In the genomic region with DNA sequence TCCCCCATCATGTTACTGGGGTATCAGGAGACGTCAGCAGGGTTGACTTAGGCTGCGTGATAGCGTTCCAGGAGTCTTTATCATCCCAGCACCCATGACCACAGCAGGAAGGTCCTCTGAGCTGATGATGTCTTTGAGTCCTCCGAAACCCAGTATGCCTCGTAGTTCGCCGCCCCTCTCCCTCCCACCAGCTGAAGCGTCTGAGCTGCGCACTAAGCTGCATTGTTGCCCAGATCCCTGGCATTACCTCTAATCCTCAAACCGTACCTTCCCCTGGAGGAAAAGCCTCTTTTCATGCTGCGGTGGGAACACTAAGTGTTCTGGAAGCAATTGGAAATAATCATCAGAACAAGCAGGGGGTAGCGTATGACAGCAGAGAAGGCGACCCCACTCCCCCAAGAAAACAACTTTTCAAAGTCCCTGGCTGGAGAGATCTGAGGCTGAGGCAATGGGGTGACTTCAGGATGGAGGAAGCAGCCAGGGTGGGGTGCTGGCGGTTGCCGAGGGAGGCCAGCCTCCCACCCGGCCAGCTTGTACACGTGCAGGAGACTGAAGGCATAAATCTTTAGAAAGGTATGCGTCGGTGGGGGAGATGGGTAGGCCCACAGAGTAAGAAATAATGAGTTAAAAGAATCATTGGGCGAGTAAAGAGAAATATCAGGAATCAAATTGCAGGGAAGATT, we compare ENCODE assay signal across 24 mouse cellular contexts.
DNase-seq lines count a peak whose midpoint lies in the region; ATAC-seq and TF ChIP-seq lines count a peak whose summit lies in the region.
"Had no signal": no experiment of that assay in that cellular context is flagged by ENCODE, and none has a peak within 500 bp of the region (broad histone marks: within the 10 kb centered on the region; RNA-seq: fewer than 3 reads in every experiment).

No protein-coding gene starts in this region.

- H3K4me2 ChIP-seq in midbrain, embryonic 15.5 days = no peak overlapping the region; the same call in 1 of the 2 replicates
- H3K4me2 ChIP-seq in embryonic facial prominence, embryonic 14.5 days (ENCODE audit: low read depth, low read length) = no peak overlapping the region
- no peak overlapping the region for H3K4me2 ChIP-seq in kidney, embryonic 16.5 days (replicated peaks; ENCODE audit: low read depth, low read length)
- H3K4me2 ChIP-seq: embryonic facial prominence, embryonic 12.5 days; heart, embryonic 13.5 days; hindbrain, embryonic 12.5 days; hindbrain, embryonic 15.5 days had no signal

- H3K9ac ChIP-seq in midbrain, embryonic 15.5 days = no peak overlapping the region
- H3K9ac ChIP-seq in embryonic facial prominence, embryonic 14.5 days (ENCODE audit: low read depth, low read length) = no peak overlapping the region
- no peak overlapping the region for H3K9ac ChIP-seq in kidney, embryonic 16.5 days (replicated peaks; ENCODE audit: low read length)
- H3K9ac ChIP-seq: embryonic facial prominence, embryonic 12.5 days; heart, embryonic 13.5 days; hindbrain, embryonic 12.5 days; hindbrain, embryonic 15.5 days had no signal

- intact Hi-C loops in heart, postnatal 25 days (cut with DNase I) = no loop called here

- WGBS in midbrain, embryonic 15.5 days = 40% methylated on average over 20 of the region's 20 CpGs
- WGBS in midbrain, embryonic 10.5 days = 51% methylated on average over 20 of the region's 20 CpGs
- WGBS in embryonic facial prominence, embryonic 14.5 days = 46% methylated on average over 20 of the region's 20 CpGs
- WGBS in kidney, embryonic 16.5 days = 52% methylated on average over 20 of the region's 20 CpGs

- H3K4me1 ChIP-seq in midbrain, embryonic 15.5 days = no peaks in the 10 kb centered on the region; the same call in 1 of the 2 replicates
- peaks cover 8% of the 10 kb centered on the region for H3K4me1 ChIP-seq in midbrain, embryonic 10.5 days
- H3K4me1 ChIP-seq in embryonic facial prominence, embryonic 14.5 days (ENCODE audit: control insufficient read depth, insufficient read depth, low read length) = no peaks in the 10 kb centered on the region
- H3K4me1 ChIP-seq in kidney, embryonic 16.5 days (ENCODE audit: insufficient read depth, low read length) = no peaks in the 10 kb centered on the region
- H3K4me1 ChIP-seq: embryonic facial prominence, embryonic 12.5 days; heart, embryonic 10.5 days; heart, embryonic 13.5 days; hindbrain, embryonic 12.5 days; hindbrain, embryonic 15.5 days had no signal

- no peaks in the 10 kb centered on the region for H3K27me3 ChIP-seq in midbrain, embryonic 15.5 days (replicated peaks)
- H3K27me3 ChIP-seq in midbrain, embryonic 10.5 days (ENCODE audit: low read depth, poor library complexity, severe bottlenecking) = no peaks in the 10 kb centered on the region
- H3K27me3 ChIP-seq in embryonic facial prominence, embryonic 14.5 days (replicated peaks; ENCODE audit: control insufficient read depth, insufficient read depth, low read length) = no peaks in the 10 kb centered on the region
- no peaks in the 10 kb centered on the region for H3K27me3 ChIP-seq in kidney, embryonic 16.5 days (ENCODE audit: insufficient read depth, low read length)
- H3K27me3 ChIP-seq: embryonic facial prominence, embryonic 12.5 days; hindbrain, embryonic 12.5 days; hindbrain, embryonic 15.5 days had no signal

- TF ChIP-seq CTCF in brain, embryonic 14.5 days (IDR thresholded peaks at IDR 0.05; ENCODE audit: borderline replicate concordance, extremely low read depth, insufficient read depth, insufficient read length) = no peak

- no peak overlapping the region for H3K4me3 ChIP-seq in midbrain, embryonic 15.5 days
- H3K4me3 ChIP-seq in midbrain, embryonic 10.5 days = no peak overlapping the region
- no peak overlapping the region for H3K4me3 ChIP-seq in embryonic facial prominence, embryonic 14.5 days (ENCODE audit: low read depth, low read length)
- no peak overlapping the region for H3K4me3 ChIP-seq in kidney, embryonic 16.5 days (ENCODE audit: low read length)
- H3K4me3 ChIP-seq: embryonic facial prominence, embryonic 12.5 days; forebrain, embryonic 10.5 days; heart, adult 2 months; heart, embryonic 10.5 days; heart, embryonic 13.5 days; hindbrain, embryonic 12.5 days; hindbrain, embryonic 15.5 days had no signal

- no peaks in the 10 kb centered on the region for H3K9me3 ChIP-seq in midbrain, embryonic 15.5 days
- no peaks in the 10 kb centered on the region; the same call in 1 of the 2 replicates for H3K9me3 ChIP-seq in midbrain, embryonic 10.5 days (replicated peaks)
- no peaks in the 10 kb centered on the region; the same call in 1 of the 2 replicates for H3K9me3 ChIP-seq in embryonic facial prominence, embryonic 14.5 days (ENCODE audit: control insufficient read depth, low read length)
- no peaks in the 10 kb centered on the region for H3K9me3 ChIP-seq in kidney, embryonic 16.5 days (ENCODE audit: low read length)
- H3K9me3 ChIP-seq: embryonic facial prominence, embryonic 12.5 days; forebrain, embryonic 10.5 days; heart, embryonic 10.5 days; heart, embryonic 13.5 days; hindbrain, embryonic 12.5 days had no signal

- TF ChIP-seq POLR2A in brain, embryonic 14.5 days (IDR thresholded peaks at IDR 0.05; ENCODE audit: borderline replicate concordance, extremely low read depth, insufficient read depth, insufficient read length, poor library complexity, severe bottlenecking) = no peak

- peak; percentile 64 for DNase-seq in heart, adult 11 months
- no peak for DNase-seq in heart, postnatal 25 days (ENCODE audit: low spot score)
- DNase-seq in midbrain, embryonic 10.5 days (ENCODE audit: low spot score) = no peak
- peak; percentile 45 for DNase-seq in brain, embryonic 14.5 days (ENCODE audit: low read depth)
- DNase-seq in embryonic facial prominence, embryonic 14.5 days (ENCODE audit: low spot score) = no peak
- DNase-seq in thymus, postnatal 0 days (ENCODE audit: low spot score) = no peak
- DNase-seq: adrenal gland, adult 2 months; adrenal gland, postnatal 14 days; cerebellum, adult 18-20 months; cerebellum, adult 9-10 months; cerebellum, postnatal 14 days; gastrocnemius, postnatal 25 days; heart, adult 2 months; heart, postnatal 14 days had no signal

- H3K36me3 ChIP-seq in midbrain, embryonic 15.5 days (replicated peaks) = no peaks in the 10 kb centered on the region
- no peaks in the 10 kb centered on the region for H3K36me3 ChIP-seq in midbrain, embryonic 10.5 days
- no peaks in the 10 kb centered on the region for H3K36me3 ChIP-seq in embryonic facial prominence, embryonic 14.5 days (ENCODE audit: control insufficient read depth, insufficient read depth, low read length)
- no peaks in the 10 kb centered on the region for H3K36me3 ChIP-seq in kidney, embryonic 16.5 days (ENCODE audit: insufficient read depth, low read length)
- H3K36me3 ChIP-seq: embryonic facial prominence, embryonic 12.5 days; forebrain, embryonic 10.5 days; heart, embryonic 10.5 days; heart, embryonic 13.5 days; hindbrain, embryonic 12.5 days; hindbrain, embryonic 15.5 days had no signal

- H3K27ac ChIP-seq in midbrain, embryonic 15.5 days = no peak overlapping the region
- H3K27ac ChIP-seq in midbrain, embryonic 10.5 days (replicated peaks) = no peak overlapping the region
- no peak overlapping the region for H3K27ac ChIP-seq in embryonic facial prominence, embryonic 14.5 days (replicated peaks; ENCODE audit: low read depth, low read length)
- H3K27ac ChIP-seq in kidney, embryonic 16.5 days (ENCODE audit: low read length) = no peak overlapping the region
- H3K27ac ChIP-seq: embryonic facial prominence, embryonic 12.5 days; forebrain, embryonic 10.5 days; heart, adult 2 months; heart, embryonic 10.5 days; heart, embryonic 13.5 days; hindbrain, embryonic 12.5 days; hindbrain, embryonic 15.5 days had no signal

- ATAC-seq in midbrain, embryonic 15.5 days (replicated peaks) = peak; percentile 70
- ATAC-seq in embryonic facial prominence, embryonic 14.5 days (ENCODE audit: low read depth) = 0 out of 2 replicates have a peak, but pooled peaks have one; percentile 30
- ATAC-seq in kidney, embryonic 16.5 days (ENCODE audit: low FRiP score, low TSS enrichment) = no peak
- ATAC-seq: CD4-positive, CD25-positive, alpha-beta regulatory T cell, adult 4 months; forebrain, embryonic 14.5 days had no signal

Comparison
In these comparisons a context has a peak if more than half of its experiments do, and no peak if none do; other contexts are left out.
1. DNase-seq: peak in heart, adult 11 months (single experiment) and brain, embryonic 14.5 days (single experiment); none in heart, postnatal 25 days (single experiment), midbrain, embryonic 10.5 days (single experiment), embryonic facial prominence, embryonic 14.5 days (single experiment) and thymus, postnatal 0 days (single experiment).